Mouse (Mus musculus) liver, postnatal 0 days (tissue): ENCODE data around the gene Zfp523.

Source experiments
- CTCF ChIP-seq: sonication (generic); IDR thresholded peaks from 2 replicates; pipeline ENCODE4 v1.5.1; 2016; ENCODE audit warnings: antibody characterized with exemption, low read depth
- EP300 ChIP-seq: IDR thresholded peaks from 2 replicates; pipeline ENCODE4 v1.6.1; 2016; ENCODE audit warnings: antibody characterized with exemption, low read depth, mild to moderate bottlenecking

DNA sequence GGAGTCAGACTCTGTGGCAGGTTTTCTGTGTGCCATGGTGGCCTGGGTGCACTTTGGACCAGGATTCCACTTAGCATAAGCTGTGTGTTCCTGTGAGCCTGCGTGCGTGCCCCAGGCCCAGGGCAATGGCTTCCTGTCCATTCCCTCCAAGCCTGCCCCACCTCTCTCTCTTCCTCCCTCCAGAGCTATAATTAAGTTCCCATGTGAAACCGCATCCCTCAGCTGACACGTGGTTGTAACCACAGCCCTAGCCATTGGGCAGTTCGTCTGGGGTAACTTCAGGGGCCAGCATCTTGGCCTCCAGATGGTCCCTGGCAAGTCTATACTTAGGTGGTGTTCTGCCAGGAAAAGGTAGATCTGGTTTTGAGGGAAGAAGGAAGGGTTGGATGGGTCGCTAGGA, 70.7 kb downstream of the Zfp523 start:
- TF ChIP-seq EP300 (no peak), CTCF (no peak)
